Mouse (Mus musculus) Patski (cell line): ENCODE measurements at regions not wholly inside any gene's neighbourhood (a gene's known extent, or its start where the extent isn't known, plus 50 kb on each side); places are given as distances from the start of the nearest gene placed in this dataset.

Experiments used
- ATAC-seq: fragments of 100-300 bp; one replicate; pipeline ENCODE4 v1.8.0; 2021
- CTCF ChIA-PET: fragments of 350-600 bp; sonication (Branson Sonifier 250); formaldehyde crosslinking; loops from one replicate; lab custom pipeline; 2022; ENCODE audit warnings: inconsistent platforms; lab: Charles Lee
- POLR2A ChIA-PET: fragments of 350-600 bp; sonication (Branson Sonifier 250); formaldehyde crosslinking; loops from one replicate; lab custom pipeline; 2022; ENCODE audit warnings: antibody characterized with exemption, inconsistent platforms; lab: Charles Lee
- DNase-seq: peaks from one replicate; pipeline ENCODE4 v3.0.0-alpha.2; 2011; ENCODE audit warnings: low read depth, low spot score
- H3K27me3 ChIP-seq: fragments of 371-371 bp; one replicate; pipeline ENCODE4 v1.5.1; 2021
- CTCF ChIP-seq: fragments of 100-300 bp; IDR thresholded peaks from one replicate; pipeline ENCODE4 v1.5.1; 2021
- in situ Hi-C: fragments of 300-500 bp; cut with MboI; formaldehyde crosslinking; loops from 3 replicates; pipeline ENCODE4 v1.11.1; 2018; ENCODE audit warnings: low pct_unique_long_range_greater_than_20kb, mixed read lengths

DNA sequence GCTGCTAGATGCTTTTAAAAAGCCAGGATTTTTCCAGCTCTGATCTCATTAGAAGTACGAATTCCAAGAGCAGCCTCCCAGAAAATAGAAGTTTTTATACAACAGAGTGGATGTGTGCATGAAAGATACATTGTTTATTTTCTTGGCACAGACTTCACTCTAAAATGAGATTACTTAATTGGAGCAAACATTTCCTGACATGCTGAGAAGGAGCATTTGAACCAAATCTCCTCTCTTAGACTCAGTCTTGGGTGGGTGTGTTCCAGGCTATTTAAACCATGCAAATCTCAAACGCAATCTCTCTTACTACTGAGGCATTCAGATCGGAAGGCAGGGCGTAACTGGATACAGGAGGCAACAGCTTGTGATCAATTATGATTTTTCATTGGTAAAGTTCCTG is 59.2 kb downstream of the Foxd1 start:
- H3K27me3 ChIP-seq: no peaks in the 10 kb centered on the region
- ChIA-PET CTCF (interaction anchor here (0.6 kb wide), 1 partner anchor 48 kb away, joined by 3 read pairs; no protein-coding TSS in a partner anchor), POLR2A (no interaction called here)
- ATAC-seq (no peak), DNase-seq (no peak)
- in situ Hi-C loops: no loop called here
- TF ChIP-seq CTCF: no peak
